Mouse (Mus musculus): ENCODE measurements around the gene Fam161a. TPM values are rescaled to one million over a fixed set of nuclear protein-coding genes. Genes with fewer than 3 reads are reported as not detected.

Gene Fam161a
- 1 to 10 TPM; 2.0 TPM for total RNA-seq (2021)

- intact Hi-C loops (cut with DNase I): loop anchor here (2.0 to 5.0 kb wide), 3 partner anchors 17 to 265 kb away; partner anchors contain the start of genes Cct4 and Xpo1
These were observed at the start of gene Fam161a for GRCm38 (mm10) chr11:23007481-23008180. TSS of gene Fam161a (plus strand) at chr11:23007531.

DNA sequence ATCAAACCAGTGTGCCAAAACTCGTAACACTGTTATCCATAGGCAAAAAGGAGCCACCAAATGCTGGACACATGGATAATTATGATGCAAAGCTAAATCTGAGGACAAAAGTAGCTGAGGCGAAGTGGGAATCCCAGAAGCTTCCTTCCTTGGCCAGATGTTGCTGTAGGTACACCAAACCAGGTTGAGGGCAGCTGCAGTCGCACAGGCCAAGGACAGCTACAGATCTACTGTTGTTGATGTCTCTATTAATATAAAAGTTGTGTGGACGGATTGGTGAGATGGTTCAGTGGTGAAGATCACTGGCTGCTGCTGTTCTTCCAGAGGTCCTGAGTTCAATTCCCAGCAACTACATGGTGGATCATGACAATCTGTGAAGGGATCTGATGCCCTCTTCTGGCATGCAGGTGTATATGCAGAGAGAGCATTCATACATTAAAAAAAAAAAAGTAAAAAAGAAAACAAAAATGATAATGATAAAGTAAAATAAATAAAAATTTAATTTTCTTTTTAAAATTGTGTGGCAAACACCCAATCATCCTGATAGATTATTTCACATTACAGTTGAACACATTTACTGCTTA lies 49.4 kb upstream of the Fam161a start:
- peak in 1 of 2 experiments; percentile 22 for DNase-seq
- intact Hi-C loops (cut with DNase I): loop anchor here (1.0 to 5.0 kb wide), 5 partner anchors 96 to 731 kb away; partner anchors contain the start of gene B3gnt2

More at GRCm38 (mm10) chr11:23007481-23008180, at the start of gene Fam161a:
- peak; percentile 92 for DNase-seq

DNA sequence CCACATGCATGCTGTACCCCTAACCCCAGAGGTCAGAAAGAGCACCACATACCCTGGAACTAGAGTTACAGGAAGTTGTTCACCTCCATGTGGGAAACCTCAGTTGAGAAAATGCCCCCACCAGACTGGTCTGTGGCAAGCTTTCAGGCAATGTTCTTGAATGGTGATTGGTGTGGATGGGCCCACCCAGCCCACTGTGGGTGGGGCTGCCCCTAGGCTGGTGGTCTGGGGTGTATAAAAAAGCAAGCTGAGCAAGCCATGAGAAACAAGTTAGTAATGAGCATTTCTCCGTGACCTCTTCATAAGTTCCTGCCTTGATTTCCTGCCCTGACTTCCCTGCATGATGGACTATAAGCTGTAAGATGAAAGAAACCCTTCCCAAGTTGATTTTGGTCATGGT lies 45.2 kb upstream of the Fam161a start:
- intact Hi-C loops (cut with DNase I): no loop called here
- DNase-seq: no peak

GRCm38 (mm10) chr11:22964401-22964800 lies 42.9 kb upstream of the Fam161a start:
- intact Hi-C loops (cut with DNase I): no loop called here
- DNase-seq: no peak

- intact Hi-C loops (cut with DNase I): no loop called here
- DNase-seq: no peak
These were observed 41.8 kb upstream of the Fam161a start for GRCm38 (mm10) chr11:22965503-22965902.

DNA sequence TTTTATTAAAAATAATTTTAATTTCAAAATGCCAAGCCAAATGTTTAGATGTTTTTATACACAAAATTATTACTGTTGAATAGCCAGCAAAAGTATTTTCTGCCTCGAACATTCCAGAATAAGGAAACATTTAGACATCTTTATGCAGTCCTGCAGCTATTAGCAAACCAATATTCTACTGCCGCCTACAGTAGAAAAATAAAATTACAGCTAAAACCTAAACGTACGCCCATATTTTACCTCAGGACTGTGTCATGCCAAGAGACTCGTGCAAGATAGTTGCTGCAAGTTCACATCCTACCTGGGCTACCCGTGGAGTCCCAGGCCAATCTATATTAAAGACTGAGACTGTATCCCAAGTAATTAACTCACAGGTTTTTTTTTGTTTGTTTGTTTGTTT lies 37.8 kb upstream of the Fam161a start:
- no peak for DNase-seq
- intact Hi-C loops (cut with DNase I): no loop called here

DNA sequence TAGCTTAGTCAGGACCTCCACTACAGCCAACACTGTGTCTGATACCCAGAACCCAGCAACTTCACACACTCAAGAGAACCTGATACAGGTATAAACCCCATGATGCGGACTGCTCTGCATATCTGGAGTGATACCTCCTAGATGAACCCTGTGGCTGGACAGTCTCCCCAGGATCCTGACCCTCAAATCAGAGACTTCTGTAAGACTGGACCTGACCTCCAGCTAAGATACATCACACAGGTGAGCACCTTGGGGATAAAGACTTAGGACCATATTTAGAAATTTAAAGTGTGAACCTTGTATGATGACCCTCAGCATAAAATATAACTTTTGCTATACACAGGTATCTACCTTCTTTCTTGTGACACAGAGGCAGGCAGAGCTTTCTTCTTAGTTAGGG lies 36.8 kb upstream of the Fam161a start:
- intact Hi-C loops (cut with DNase I): no loop called here
- DNase-seq: no peak

DNA sequence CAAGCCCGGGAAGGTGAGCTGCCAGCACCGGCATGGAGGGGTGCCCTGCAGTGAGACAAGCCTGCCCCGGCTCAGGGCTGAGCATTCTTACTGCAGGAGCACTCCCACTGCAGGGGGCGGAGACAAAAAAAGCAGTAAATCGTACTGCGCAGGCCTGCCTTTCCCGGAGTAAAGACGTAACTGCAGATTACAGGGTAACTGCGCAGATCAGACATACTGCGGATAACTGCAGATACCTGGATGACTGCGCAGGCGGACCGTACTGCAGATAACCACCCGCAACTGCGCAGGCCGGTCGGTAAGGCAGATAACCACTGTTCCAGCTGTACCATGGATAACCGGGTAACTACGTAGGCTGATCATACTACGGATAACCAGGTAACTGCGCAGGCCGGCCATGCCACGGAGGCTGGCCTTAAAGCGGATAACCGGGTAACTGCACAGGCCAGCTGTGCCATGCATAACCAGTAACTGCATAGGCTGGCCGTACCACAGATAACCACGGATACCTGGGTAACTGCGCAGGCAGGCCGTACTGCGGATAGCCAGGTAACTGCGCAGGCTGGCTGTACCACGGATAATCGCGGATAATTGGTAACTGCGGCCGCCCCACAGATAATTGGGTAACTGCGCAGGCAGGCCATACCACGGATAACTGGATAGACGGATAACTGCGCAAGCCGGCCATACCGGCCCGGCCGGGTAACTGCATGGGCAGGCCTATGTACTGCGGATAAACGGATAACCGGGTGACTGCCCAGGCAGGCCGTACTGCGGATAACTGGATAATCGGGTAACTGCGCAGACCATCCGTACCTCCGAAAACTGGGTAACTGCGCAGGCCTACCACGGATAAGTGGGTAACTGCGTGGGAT lies 35.3 kb upstream of the Fam161a start, which contains the start of gene Zrsr1:
Gene Zrsr1 (plus strand): TSS at position 171 of the 875 bp plus-strand sequence.
- peak; percentile 59 to 64 for DNase-seq
- intact Hi-C loops (cut with DNase I): no loop called here

DNA sequence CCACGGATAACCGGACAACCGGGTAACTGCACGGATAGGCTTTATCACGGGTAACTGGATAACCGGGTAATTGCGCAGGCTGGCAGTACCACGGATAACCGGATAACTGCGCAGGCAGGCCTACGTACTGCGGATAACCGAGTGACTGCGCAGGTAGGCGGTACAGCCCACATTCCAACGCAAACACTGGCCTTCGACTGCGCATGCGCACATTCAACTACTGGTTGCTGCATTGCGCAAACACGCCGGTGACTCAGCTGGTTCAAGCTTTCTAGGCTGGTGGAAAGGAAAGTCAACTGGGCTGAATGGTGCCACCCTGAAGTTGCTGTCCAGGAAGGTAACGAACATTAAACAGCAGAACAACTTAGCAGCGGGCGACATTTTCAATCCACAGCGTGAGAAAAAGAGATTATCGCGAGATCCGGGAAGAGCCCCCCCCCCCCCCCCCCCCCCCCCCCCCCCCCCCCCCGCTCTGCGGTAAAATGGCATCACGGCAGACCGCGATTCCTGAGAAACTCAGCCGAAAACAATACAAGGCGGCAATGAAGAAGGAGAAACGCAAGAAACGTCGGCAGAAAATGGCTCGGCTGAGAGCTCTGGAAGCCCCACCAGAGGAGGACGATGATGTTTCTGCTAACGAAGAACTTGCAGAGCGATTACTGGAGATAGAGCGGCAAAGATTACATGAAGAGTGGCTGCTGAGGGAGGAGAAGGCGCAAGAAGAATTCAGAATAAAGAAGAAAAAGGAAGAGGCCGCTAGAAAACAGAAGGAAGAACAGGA lies 34.4 kb upstream of the Fam161a start:
- peak; percentile 84 to 85 for DNase-seq
- intact Hi-C loops (cut with DNase I): no loop called here

DNA sequence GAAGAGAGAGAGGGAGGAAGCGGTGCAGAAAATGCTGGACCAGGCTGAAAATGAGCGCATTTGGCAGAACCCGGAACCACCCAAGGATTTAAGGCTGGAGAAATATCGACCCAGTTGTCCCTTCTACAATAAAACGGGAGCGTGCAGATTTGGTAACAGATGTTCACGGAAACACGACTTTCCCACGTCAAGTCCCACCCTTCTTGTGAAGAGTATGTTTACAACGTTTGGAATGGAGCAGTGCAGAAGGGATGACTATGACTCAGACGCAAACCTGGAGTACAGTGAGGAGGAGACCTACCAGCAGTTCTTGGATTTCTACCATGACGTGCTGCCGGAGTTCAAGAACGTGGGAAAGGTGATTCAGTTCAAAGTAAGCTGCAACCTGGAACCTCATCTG lies 33.7 kb upstream of the Fam161a start:
- DNase-seq: peak; percentile 22 to 23
- intact Hi-C loops (cut with DNase I): no loop called here

DNA sequence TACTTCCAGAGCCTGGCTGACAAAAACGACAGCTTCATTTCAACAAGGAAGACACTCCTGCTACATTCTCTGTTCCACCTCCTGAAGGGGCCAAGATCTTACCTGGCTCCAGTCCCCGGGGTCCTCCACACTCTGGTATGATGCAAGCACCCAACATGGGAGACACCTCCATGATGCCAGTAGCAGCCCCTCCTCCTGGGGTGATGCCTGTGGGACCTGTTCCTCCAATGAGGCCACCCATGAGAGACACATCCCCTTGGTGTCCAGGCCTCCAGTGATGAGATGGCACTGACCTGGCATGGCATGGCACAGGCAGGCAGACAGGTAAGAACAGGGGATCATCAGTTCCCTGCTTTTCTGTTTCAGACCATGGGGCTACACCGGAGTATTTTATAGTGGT lies 29.1 kb upstream of the Fam161a start:
- no peak for DNase-seq
- intact Hi-C loops (cut with DNase I): no loop called here

DNA sequence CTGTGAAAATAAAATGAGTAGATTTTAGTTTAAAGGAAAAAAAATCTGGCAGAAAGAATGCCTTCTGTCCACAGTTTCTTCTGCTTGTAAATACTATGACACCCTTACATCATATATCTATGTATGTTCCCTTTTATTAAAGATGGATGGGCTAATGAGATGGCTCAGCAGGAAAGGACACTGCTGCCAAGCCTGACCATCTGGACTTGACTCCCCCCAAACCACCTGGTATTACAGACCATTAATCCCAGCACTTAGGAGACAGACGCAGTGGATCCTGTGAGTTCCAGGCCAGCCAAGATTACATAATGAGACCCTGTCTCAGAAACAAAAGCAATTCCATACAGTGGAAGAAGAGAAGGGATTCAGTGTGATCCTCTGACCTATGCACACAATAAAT lies 28.6 kb upstream of the Fam161a start:
- no peak for DNase-seq
- intact Hi-C loops (cut with DNase I): no loop called here

DNA sequence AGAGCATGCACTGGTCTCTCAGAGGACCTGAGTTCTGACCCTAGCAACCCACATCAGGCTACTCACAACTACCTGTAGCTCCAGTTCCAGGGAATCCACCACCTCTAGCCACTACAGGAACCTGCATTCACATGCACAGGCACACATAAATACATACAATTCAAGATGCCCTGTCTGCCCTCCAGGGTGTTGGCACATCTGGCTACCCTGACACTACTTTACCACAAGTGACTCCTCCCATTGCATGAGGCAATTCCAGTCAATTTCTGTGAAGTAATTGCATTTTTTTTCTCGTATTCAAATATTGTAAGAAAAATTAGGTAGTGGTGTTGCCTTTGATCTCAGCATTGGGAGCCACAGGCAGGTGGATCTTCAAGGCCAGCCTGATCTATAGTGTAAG lies 28.1 kb upstream of the Fam161a start:
- intact Hi-C loops (cut with DNase I): no loop called here
- DNase-seq: no peak

DNA sequence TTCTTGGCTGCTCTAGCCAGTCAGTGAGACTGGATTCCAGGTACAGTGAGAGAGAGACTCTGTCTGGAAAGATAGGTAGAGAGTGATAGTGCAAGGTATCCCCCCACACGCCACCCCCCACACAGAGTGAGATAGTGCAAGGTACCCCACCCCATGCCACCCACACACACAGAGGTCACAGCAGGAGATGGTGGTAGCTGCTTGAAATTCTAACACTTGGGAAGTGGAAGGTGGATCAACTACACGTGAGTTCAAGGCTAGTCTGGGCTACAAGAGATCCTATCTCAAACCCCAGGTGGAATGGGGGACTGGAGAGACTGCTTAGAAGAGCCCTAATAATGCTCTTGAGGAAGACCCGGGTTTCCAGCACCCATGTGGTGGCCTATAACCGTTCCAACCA lies 26.3 kb upstream of the Fam161a start:
- no peak for DNase-seq
- intact Hi-C loops (cut with DNase I): loop anchor here (5.0 to 10.0 kb wide), 2 partner anchors 466 to 694 kb away; partner anchors contain the start of gene Tmem17

DNA sequence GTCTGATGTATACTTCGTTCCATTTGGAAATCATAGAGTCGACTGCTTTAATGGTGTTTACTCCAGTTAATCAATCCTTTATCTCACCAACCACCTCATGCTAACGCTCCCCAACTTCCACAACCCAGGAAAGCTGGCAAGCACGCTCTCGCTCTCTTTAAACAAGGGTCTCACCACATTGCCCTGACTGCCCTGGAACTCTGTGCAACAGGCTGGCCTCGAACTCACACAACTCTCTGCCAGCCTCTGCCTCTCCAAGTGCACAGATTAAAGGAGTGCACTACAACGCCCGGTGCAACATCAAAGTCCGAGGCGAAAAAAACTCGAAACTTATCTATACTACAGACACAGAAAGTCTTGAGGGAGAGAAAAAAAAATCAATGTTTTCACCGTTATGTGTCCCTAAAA lies 25.8 kb upstream of the Fam161a start:
- DNase-seq: no peak
- intact Hi-C loops (cut with DNase I): loop anchor here (5.0 to 10.0 kb wide), 2 partner anchors 467 to 694 kb away; partner anchors contain the start of gene Tmem17

DNA sequence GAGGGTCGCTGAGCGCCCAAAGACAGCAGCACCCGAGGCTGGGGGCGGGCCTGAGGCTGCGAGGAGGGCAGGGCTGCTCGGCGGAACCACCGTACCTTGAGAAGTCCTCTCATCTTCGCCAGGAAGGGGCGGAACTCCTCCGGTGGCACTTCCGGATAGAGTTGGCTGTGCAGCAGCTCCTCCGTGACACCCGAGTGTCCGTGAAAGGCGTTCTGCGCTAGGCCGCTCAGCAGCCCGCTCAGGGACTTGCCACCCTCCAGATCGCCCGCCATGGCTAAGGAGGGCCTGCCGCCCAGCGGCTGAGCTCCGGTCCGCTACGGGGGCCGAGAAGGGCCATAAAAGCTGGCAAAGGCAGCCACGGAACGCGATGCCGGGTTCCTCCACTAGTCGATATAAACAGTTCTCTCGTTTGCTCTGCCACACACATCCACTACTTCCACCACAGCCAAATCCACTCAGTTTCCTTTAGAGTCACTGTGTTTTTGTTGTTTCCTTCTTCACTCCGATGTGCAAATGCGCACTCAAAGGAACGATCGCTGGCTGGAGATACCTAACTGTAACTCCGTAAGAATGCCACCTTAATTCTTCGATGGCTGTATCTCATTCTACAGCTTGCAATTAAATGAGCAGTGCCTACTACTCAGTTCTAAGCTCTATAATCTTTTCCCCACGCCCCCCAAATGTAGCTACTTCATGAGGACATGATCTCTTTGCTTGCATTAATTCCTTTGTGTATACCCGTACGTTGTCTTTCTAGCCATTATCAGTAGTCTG lies 25.2 kb upstream of the Fam161a start, which contains the start of the genes Gm28048 and Commd1:
Gene Gm28048 (minus strand): TSS at position 107 of the 774 bp plus-strand sequence.
Gene Commd1 (minus strand): TSS at position 399 of the 774 bp plus-strand sequence.
- peak; percentile 98 for DNase-seq
- intact Hi-C loops (cut with DNase I): loop anchor here (5.0 to 10.0 kb wide), 2 partner anchors 467 to 695 kb away; partner anchors contain the start of gene Tmem17

DNA sequence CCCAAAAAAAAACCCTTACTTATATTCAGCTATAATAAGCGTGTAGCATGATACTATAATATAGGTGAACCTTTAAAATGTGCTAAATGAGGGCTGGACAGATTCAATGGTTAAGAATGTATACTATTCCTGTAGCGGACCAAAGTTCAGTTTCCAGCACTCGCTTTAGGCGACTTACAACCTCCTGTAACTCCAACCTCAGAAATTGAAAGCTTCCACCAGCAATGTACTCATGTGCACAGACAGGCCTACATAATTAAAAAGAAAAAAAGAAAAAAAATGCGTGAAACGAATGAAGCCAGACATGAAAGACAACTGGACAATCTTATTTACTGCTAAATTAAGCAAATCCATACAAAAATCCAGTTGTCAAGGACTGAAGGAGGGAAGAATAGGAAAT lies 24.5 kb upstream of the Fam161a start:
- DNase-seq: no peak
- intact Hi-C loops (cut with DNase I): loop anchor here (5.0 to 10.0 kb wide), 2 partner anchors 468 to 696 kb away; partner anchors contain the start of gene Tmem17

GRCm38 (mm10) chr11:22985510-22985909 lies 21.8 kb upstream of the Fam161a start:
- no peak for DNase-seq
- intact Hi-C loops (cut with DNase I): loop anchor here (5.0 to 10.0 kb wide), 2 partner anchors 162 to 471 kb away; partner anchors contain the start of gene Tmem17

DNA sequence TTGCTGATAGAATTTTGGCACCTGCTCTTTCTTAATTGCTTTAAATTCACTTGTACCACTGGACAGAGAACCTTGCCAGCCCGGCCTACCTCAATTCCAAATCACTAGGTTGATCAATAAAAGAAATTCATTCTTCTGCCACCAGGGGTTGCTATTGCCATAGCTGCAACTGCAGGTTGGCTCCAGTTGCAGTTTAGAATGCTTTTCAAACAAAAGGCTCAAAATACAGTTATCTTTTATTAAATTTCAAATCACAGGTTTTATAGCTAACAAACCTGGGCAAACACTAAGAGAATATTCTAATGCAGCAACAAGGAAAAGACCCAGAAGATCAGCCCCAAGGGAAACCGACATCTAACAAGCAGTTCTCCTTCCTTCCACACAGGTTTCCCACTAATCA lies 20.0 kb upstream of the Fam161a start:
- intact Hi-C loops (cut with DNase I): loop anchor here (2.0 to 10.0 kb wide), 3 partner anchors 160 to 473 kb away; partner anchors contain the start of gene Tmem17

More for the DNA sequence above, 20.0 kb upstream of the Fam161a start:
- DNase-seq: peak; percentile 56 to 76

All from heart, postnatal 10 days (tissue).